Mouse (Mus musculus) stomach, postnatal 0 days (tissue): ENCODE measurements at regions not wholly inside any gene's neighbourhood (a gene's known extent, or its start where the extent isn't known, plus 50 kb on each side); places are given as distances from the start of the nearest gene placed in this dataset.

Source experiments
- CTCF ChIP-seq: IDR thresholded peaks from 2 replicates; pipeline ENCODE4 v1.5.1; 2016; ENCODE audit warnings: antibody characterized with exemption, low read depth, mild to moderate bottlenecking, moderate library complexity
- EP300 ChIP-seq: optimal IDR thresholded peaks from 2 replicates; pipeline ENCODE3; 2016; ENCODE audit warnings: antibody characterized with exemption

- TF ChIP-seq CTCF (no peak), EP300 (no peak)
Measured at GRCm38 (mm10) chr16:9093593-9093992, 263.7 kb downstream of the 1810013L24Rik start.
